Mouse (Mus musculus): ENCODE measurements around the gene Derl2.

Derl2 gene

DNA sequence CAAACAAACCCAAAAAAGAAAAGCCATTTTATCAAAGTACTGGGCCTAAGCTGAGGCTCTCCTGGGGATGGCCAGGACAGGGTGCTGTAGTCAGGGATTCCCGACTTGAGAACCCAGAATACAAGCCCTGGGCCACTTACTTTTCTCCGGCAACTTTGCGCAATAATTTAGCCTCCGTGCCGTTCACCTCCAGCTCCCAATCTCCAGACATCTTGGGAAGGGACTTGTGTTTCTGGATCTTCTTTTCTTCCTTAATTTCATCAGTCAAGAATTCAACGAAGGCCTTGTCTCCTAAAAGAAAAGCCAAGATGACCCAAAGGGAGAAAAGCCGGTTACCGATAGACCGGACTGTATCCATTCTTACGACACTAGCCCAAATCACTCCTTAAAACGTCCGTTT is 37.6 kb downstream of the Derl2 start:
- DNase-seq (ENCODE audit: low read depth, low spot score), result no peak

DNA sequence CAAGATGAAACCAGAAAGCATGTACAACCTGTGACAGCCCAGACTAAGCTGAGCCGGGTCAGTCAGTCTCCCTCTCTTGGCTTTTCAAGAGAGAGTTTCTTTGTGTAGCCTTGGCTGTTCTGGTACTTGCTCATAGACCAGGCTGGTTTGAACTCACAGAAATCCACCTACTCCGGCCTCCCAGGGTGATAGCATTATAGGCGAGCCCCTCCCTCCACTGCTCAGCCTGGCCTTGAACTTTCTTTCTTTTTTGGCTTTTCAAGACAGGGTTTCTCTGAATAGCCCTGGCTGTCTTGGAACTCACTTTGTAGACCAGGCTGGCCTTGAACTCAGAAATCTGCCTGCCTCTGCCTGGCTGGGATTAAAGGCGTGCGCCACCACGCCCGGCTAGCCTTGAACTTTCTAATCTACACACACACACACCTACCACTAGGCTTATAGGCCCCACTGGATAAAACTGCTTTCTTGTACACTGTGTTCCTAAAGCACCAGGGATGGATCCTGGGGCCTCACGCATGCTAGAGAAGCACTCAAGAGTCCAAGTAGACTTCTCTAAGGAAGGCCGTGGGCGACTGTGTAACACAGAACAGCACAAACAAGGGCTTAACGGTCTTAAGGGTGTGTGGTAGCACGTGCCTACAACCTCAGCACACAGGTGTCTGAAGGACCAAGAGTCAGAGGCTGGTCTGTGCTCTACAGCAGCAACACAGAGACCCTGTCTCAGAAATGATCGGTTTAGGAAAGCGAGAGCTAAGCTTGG is 38.7 kb downstream of the Derl2 start:
- no peak for DNase-seq (ENCODE audit: low read depth, low spot score)

DNA sequence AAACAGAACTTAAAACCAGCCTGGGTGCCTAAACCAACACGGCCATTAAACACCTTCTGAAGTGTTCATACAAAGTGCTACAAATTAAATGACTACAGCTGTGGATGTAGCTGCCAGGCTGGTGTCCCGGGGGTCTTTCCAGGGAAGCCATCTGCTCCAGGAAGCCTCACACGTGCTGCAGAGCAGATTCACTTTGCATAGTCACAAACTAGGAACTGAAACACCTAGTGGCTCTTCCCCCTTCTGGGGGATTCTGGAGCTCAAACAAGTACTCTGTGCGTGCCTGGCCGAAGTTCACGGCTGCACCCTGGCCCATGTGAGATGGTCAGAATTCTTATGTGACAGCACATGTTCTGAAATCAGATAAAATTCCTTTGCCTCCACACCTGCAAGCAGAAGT is 39.4 kb downstream of the Derl2 start:
- no peak for DNase-seq (ENCODE audit: low read depth, low spot score)

DNA sequence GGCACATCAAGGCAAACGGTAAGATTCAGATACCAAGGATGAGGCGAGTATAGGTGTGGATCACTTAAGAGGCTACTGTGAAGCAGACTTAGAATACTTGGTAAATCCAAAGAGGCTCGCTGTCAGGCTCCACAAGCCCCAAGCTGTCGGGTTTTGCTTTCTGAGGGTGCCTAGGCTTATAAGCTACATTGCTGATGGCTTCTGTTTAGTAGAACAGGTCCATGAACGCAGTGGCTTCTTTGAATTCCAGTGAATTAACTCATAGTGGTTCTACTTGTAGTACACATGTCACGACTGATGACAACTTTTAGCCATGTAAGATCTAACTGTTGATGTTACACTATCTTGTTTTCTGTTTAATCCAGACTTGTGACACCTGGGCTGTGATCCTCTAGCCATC is 42.3 kb downstream of the Derl2 start:
- no peak for DNase-seq (ENCODE audit: low read depth, low spot score)

DNA sequence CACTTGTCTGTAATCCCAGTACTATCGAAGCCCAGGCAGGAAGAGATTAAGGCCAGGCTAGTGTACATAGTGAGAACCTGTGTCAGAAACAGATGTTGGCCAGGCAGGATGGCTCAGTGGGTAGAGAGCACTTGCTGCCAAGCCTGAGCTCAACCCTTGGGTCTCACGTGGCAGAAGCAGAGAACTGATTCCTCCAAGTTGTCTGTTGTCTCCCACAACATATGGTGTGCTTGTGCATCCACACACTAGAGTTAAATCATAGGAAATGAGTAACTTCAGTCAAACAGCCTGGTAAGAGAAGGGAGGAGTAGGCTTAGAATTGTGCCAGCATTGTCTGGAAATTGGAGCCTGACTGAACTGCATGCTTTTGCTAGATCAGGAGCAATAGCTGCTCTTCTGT is 44.4 kb downstream of the Derl2 start:
- DNase-seq (ENCODE audit: low read depth, low spot score), result no peak

DNA sequence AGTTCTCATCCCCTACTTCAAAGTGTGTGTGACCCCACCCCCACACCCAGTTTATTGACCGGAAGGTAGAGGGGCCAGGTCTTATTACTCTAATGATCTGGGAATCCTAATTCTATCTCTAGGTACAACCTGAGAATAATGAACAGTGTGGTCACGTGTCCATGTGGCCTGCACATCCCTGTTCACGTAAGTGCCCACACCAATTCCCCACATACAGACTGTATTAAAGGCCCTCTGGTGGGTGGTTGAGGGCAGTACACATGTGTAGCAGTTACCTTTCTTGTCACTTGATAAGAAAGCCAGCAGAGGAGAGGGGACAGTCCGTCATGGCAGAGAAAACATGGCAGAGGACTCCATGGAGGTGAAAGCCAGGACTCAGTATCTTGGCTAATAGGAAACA is 45.7 kb downstream of the Derl2 start:
- peak; percentile 32 for DNase-seq (ENCODE audit: low read depth, low spot score)

DNA sequence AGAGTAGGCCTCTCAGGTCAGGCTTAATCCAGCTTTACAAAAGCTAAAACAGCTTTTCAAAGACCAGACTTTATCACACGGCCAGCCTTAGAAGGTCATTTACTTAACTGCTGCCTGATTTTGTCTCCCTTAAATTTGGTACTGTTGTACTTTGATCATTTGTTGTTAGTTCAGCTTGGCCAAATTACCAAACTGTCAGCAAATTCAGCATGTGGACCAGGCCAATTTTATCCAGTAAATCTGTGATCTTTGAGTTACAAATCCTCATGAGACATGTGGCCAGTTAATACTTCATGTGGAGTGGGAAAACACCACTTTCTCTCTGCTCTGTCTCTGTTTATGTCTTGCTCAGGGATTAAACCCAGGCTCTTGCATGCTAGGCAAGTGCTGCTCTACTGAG is 47.1 kb downstream of the Derl2 start:
- DNase-seq (ENCODE audit: low read depth, low spot score), result no peak

DNA sequence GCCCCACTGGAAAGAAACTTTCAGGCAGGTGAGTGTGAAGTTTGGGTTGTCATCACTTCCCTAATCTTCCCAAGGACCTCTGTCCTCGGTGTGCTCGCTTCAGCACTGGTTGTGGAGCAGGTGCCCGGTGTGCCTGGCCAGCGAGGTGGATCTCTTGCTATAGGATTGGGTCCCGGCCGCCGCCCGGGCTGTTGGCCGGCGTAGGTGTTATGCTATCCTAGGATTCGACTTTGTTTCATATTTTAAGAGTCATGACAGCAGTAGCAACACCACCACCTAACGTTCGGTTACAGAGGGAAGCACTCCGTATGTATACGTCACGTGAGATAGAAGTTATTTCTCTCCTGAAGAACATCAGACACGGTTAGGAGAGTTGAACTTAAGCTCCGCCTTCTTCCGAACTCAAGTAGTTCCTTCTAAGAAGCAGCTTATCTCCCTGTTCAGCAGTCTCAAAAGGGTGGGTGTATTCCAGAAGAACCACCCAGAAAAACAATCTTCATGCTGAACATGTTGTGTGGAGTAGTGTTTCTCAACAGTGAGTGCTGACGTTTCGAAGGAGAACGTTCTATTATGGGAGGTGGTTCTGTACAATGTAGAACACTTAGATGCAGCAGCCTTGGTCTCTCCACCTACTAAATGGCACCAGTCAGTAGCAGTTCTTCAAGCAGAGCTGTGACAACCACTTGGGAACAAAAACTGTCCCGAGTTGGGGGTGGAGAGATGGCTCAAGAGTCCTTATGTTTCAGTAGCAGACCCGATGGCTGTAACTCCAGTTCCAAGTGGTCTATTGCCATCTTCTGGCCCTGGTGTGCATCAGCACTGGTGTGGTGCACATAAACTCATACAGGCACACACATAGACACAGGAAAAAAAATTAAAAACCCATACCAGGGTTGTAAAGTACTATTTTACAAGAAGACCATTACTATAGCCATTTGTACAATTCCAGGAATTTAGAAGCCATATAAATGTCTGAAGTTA is 48.8 kb downstream of the Derl2 start:
- DNase-seq (ENCODE audit: low read depth, low spot score), result peak; percentile 71

DNA sequence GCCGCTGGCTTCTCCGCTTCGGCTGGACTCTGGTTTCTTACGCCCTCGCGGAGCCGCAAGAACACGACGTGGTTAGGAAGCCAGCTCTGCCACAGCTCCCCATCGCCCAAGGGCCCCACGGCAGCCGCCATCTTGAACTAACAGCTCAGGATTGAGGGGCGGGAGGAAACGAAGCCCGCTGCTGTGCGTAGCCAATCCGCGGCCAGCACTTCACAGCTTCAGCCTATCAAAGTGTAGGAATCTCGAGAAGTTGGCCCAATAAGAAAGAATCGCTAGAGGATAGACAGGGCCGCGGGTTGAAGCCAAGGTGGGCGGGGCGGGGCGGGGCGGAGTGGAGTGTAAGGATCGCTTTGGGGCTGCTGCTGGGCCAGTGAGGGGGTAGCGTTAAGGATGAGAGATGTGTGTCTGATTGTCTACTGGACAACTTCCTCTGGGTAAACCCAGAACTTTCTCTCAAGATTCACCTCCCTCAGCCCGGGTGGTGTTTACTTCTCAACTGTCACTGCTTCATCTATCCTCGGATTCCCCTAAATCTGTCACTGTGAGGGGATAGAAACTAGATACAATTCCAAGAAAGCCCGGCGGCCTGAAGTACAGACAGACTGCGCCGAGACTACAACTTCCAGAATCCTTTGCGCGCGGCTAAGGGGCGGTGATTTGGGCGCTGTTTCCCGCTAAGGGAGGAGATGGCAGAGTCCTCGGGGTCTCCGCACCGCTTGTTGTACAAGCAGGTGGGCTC is 49.7 kb downstream of the Derl2 start, which contains the start of the genes Nup88 and Rpain:
Gene Nup88, minus strand, starts transcription at position 153 of the 739 bp plus-strand sequence.
Gene Rpain, plus strand, starts transcription at position 393 of the 739 bp plus-strand sequence.
- peak; percentile 97 for DNase-seq (ENCODE audit: low read depth, low spot score)

DNA sequence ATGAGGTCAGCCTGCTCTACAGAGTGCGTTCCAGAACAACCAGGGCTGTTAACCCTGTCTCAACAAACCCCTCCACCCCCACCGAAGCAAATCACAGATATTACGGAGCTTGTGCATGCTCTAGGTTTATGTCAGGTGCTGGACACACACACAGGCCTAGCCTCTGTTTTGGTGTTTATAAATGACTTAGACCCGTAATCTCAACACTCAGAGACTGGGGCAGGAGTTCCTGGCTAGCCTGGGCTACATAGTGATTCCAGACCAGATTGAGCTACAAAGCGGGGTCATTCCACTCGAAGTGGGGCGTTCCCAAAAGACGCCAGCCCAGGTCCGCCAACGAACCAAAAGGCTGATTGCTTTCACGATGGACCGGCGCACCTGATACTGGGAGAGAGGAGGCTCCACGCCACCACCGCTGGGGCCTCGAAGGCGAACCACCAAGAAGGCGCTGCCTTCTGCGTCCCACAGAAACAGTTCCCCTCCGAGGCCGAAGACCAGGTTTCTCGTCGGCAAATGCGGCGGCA is 50.3 kb downstream of the Derl2 start:
- DNase-seq (ENCODE audit: low read depth, low spot score), result no peak

DNA sequence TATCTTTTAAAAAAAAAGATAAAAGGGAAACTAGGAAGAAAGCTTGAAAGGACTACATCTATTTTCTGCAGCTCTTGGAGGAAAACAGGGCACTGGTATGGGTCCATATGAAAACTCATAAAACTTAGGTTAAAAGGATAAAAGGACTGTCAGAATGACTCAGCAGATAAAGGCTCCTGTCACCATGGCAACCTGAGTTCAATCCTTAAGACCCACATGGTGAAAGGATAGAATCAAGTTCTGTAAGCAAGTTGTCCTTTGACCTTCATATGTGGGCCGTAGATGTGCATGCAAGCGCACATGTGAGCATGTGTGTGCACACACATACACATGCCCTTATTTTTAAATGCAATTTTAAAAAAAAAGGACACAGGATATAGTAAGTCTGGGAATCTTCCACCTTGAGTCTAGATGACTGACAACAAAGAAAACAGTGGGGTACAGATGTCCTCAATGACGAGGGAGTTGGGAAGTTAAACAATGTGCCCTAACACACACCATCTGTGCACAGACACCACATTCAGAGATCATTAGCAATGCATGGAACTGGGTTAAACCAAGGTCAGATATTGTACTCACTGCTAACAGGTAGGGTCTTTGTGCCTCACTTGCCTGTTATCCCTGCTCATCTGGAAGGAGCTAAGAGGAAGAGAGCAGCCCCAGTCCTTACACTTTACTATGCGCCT is 55.3 kb downstream of the Derl2 start:
- no peak for DNase-seq (ENCODE audit: low read depth, low spot score)

DNA sequence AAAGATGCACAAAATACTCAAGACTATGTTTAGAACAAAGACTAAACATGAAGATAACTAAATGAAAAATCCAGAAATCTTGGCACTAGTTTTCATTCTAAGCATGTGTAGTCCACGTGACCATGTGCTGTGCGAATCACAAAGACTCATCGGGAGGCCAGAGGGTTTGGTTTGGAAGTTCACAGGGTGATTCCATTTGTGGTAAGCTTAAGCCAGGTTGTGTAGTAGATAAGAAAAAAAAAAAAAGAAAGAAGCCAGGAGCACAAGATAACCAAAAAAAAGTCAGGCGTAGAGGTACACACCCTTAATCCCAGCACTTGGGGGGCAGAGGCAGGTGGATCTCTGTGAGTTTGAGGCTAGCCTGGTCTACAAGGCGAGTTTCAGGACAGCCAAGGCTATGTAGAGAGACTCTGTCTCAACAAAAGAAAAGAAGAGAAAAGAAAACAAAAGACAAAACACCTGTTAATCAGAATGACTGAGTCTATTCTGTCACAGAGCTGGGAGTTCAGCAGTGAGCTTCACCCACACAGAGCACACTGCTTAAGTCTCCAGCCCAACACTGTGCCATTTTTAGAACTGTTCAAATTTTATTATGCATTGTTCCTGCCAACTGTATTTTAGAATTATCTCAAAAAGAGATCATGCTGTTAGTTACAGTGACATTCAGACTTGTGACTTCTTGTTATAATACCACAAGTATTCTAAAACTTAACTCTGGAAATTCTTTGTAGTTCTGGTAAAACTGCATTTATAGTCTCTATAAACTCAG is 58.7 kb downstream of the Derl2 start:
- DNase-seq (ENCODE audit: low read depth, low spot score), result no peak

Data from CD4-positive, CD25-positive, alpha-beta regulatory T cell, adult 2 months (primary cell).